Mouse (Mus musculus) kidney, postnatal 36 days (tissue): ENCODE results near the gene Skap1.

Experiments
- DNase-seq, 2 experiments: peaks; one replicate each; pipeline ENCODE4 v3.0.0; 2021 to 2022; ENCODE audit warnings: mixed read lengths in 2 of 2

The Skap1 gene

GRCm38 (mm10) chr11:96624436-96624835 is 160.0 kb downstream of the Skap1 start:
- no peak for DNase-seq

GRCm38 (mm10) chr11:96629775-96630174 is 165.4 kb downstream of the Skap1 start:
- peak in 1 of 2 experiments; percentile 23 for DNase-seq

GRCm38 (mm10) chr11:96631521-96631920 is 167.1 kb downstream of the Skap1 start:
- DNase-seq: no peak

GRCm38 (mm10) chr11:96637927-96638326 is 173.5 kb downstream of the Skap1 start:
- DNase-seq: no peak

DNA sequence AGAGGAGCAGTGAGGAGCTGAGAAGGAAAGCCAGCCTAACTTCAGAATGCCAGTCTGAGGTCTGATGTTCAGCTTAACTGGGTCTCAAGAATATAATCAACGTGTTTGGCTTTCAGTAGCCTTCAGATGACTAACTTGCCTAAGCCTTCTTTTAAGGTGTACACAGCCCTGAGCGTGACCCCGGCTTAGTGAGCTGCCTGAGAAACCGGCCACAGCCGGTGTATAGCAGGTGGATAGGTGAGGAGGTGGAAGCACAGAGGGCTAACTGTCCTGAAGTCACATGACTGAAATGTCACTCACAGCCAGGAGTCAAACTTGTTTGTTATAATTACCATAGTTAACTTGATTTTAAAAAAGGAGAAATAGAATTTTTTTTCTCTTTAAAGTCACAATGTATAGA is 175.4 kb downstream of the Skap1 start:
- DNase-seq: peak; percentile 40 to 42

- DNase-seq: peak in 1 of 2 experiments; percentile 34
These were observed 178.1 kb downstream of the Skap1 start for GRCm38 (mm10) chr11:96642173-96643140.

DNA sequence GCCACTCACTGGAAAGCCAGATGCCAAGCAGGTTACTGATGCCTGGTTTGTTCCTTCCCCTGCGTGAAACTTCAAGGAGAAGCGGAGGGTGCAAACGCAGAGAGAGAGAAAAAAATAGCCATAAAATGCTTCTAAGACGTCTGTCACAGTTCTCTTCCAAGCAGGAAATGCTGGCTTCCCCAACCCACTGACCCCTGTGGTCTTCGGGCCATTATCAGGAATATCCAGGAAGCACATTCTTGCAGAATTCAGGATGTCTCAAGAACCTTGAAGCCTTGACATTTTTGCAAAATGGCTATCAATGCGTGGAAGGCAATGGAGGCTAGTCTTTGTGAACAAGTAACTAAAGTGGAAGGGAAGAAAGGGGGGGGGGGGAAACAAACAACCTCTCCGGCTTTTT is 180.6 kb downstream of the Skap1 start:
- DNase-seq: peak; percentile 27 to 44

- DNase-seq: peak; percentile 66 to 74
These were observed 181.2 kb downstream of the Skap1 start for GRCm38 (mm10) chr11:96645538-96646037.

- no peak for DNase-seq
These were observed 187.5 kb downstream of the Skap1 start for GRCm38 (mm10) chr11:96651848-96652247.

DNA sequence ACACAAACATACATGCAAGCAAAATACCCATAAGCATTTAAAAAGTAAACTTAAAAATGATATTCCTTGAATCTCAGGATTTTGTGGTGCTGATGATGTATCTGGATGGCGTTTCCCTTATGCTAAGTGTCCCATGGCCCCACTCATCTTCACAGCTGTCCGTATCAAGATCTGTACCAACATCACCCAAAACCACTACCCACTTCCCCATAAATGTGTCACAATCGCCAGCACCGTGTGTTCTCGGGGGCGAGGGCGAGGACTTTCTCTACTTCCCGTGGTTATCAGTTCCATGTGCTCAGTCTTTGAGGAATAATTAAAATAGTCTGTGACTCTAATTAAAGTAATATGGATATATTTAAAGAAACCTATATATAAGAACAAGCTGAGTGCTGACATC is 189.5 kb downstream of the Skap1 start:
- DNase-seq: no peak

- no peak for DNase-seq
These were observed 194.0 kb downstream of the Skap1 start for GRCm38 (mm10) chr11:96658420-96658819.

DNA sequence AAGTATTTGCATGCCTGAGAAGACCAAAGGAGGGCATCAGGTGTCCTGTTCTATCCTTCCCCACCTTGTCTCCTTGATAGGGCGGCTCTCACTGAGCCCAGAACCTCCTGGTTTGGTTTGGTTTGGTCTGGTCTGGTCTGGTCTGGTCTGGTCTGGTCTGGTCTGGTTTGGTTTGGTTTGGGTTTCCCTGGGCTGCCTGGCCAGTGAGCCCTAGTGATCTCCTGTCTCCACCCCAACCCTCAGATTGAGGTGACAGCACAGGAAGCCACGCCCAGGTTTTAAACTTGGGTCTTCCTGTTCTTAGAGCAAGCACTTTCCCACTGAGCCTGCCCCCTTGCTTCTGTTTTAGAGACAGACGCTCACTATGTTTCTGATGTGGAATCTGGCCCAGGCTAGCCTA is 202.5 kb downstream of the Skap1 start:
- peak; percentile 42 to 54 for DNase-seq

DNA sequence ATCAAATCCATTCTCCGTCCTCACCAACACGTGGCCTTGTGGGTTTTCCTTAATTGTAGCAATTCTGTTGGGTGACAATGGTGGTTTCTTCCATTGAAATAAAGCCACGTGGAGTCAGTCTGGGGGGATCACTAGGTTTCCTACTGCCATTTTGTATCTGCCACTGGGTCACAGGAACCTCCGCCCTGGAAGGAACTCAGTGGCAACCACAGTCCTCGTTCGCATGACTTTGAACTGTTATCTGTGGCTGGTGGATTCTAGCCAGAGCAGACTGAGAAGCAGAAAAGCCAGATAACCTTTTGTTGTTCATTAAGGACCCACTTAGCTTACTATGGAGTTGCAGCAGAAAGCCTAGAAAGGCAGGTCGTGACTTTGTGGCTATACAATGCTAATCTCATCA is 204.0 kb downstream of the Skap1 start:
- DNase-seq: no peak

GRCm38 (mm10) chr11:96673792-96674191 is 209.4 kb downstream of the Skap1 start:
- peak; percentile 57 to 77 for DNase-seq

- DNase-seq: peak; percentile 6 to 45
These were observed 210.5 kb downstream of the Skap1 start for GRCm38 (mm10) chr11:96674786-96675365.

- DNase-seq: no peak
These were observed 213.6 kb downstream of the Skap1 start for GRCm38 (mm10) chr11:96678026-96678425.

DNA sequence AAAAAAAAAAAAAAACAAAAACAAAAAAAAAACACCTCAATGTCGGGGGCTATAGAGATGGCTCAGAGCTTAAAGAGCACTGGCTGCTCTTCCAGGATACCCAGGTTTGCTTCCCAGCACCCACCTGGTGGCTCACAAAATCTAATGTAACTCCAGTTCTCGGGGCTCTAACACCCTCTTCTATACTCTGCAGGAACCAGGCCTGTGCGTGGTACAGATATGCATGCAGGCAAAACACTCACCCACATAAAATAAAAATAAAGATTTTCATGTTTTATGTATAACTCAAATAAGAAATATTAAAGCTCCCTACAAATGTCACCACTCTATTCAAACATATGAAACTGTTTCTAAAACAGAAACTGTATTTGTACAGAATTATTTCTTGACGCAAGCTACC is 214.6 kb downstream of the Skap1 start:
- no peak for DNase-seq

GRCm38 (mm10) chr11:96685381-96685780 is 221.0 kb downstream of the Skap1 start:
- no peak for DNase-seq

- no peak for DNase-seq
These were observed 222.4 kb downstream of the Skap1 start for GRCm38 (mm10) chr11:96686713-96687280.

DNA sequence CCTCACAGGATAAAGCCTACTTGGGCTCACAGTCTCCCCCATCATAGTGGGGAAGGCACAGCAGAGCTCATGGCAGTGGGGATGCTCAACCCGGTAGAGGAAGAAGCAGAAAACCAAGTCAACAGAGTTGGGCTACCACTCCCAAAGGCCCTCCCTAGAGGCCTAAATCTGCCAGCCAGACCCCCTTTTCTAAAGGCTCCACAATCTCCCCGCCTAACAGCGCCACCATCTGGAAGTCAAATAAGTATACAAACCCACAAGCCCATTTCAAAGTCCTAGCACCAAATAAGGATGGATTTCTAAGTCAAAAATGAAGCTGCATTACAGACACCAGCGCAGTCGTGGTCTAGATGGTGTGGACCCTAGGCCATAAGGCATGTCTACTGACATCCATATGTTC is 227.9 kb downstream of the Skap1 start:
- no peak for DNase-seq

- no peak for DNase-seq
These were observed 229.0 kb downstream of the Skap1 start for GRCm38 (mm10) chr11:96693360-96693759.

DNA sequence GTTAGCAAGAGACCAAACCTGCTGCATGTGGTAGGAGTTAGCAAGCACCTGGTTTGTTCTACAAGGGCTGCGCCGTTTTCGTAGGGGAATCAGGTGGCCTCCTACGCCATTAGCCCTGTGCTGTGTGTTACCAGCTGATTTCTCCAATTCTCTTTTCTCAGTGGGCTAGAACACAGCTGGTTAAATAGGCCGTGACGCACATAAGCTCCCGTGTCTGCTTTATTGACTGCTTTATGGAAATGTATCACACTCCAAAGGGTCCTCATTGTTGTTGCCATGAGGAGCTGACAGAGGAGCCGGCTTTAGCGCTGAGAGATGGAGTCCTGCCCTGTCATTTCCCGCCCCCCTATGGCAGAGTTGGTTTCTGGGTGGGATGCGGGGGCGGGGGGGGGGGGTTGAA is 230.4 kb downstream of the Skap1 start:
- no peak for DNase-seq

DNA sequence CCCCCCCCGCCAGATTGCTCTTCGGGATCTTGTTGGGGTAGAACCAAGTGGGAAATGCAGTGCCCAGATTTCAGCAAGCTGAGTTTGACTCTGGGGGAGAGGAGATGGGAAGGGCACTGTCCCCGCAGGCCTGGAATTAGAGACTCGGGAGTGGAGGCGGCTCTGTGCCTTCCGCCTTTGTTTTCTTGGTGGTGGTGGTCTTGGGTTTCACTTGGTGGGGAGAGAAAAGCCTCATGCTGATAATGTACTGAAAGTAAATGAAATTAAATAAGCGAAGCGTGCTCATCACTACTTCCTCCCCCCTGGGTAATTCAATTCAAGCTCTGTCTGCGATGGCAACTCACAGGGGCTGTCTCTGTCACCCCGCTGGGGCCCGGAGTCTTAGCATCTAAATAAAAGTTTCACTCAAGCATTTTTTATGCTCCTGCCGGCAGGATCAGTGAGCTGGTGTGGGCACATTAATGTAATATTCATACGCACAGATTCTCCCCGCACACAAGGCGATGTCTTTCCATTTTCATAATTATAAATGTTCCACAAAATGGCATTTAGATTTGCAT is 231.9 kb downstream of the Skap1 start:
- no peak for DNase-seq
